Mouse (Mus musculus): ENCODE measurements around the gene Bbx. TPM values are rescaled to one million over a fixed set of nuclear protein-coding genes. Genes with fewer than 3 reads are reported as not detected.

Bbx gene
- total RNA-seq, 1 experiment from 2014 or later, result 39.8 TPM

DNA sequence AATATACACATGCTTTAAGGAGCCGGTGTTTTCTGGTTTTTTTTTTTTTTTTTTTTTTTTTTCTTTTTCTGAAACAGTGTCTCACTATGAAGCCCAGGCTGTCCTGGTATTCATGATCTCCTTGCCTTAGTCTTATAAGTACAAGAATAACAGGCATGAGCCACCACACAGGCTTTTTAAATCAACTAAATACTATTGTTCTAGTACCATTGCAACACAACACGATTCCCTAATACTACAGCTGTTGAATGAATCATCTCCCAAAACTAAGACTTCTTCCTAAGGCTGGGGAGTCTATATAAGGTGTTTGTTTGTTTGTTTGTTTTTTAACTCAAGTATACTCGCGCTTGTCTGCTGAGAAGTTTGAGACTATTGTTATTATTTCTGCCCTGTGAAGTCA, 169.5 kb downstream of the Bbx start:
- no peak for ATAC-seq (replicated peaks; ENCODE audit: insufficient number of reproducible peaks, low FRiP score, low TSS enrichment, poor library complexity, severe bottlenecking)

- ATAC-seq (replicated peaks; ENCODE audit: insufficient number of reproducible peaks, low FRiP score, low TSS enrichment, poor library complexity, severe bottlenecking), result no peak
Observed at GRCm38 (mm10) chr16:50262209-50262608, 170.0 kb downstream of the Bbx start.

DNA sequence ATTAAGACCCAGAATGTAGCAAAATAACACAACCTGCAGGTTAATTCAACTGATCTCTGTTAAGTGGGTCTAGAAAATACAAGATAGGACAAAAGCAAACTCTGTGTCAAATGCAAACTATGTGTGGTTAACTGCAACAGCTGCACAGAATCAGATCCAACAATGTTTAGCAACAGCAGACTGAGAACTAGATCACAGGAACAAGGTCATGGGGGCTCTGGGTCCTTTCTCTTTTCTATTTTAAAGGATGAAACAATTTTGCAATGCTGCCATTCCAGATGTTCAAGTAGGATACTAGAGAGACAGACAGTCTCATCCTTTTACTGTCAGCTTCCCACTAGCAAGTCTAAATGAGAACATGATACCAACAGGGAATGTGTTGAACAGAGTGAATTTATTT, 170.4 kb downstream of the Bbx start:
- no peak for ATAC-seq (replicated peaks; ENCODE audit: insufficient number of reproducible peaks, low FRiP score, low TSS enrichment, poor library complexity, severe bottlenecking)

DNA sequence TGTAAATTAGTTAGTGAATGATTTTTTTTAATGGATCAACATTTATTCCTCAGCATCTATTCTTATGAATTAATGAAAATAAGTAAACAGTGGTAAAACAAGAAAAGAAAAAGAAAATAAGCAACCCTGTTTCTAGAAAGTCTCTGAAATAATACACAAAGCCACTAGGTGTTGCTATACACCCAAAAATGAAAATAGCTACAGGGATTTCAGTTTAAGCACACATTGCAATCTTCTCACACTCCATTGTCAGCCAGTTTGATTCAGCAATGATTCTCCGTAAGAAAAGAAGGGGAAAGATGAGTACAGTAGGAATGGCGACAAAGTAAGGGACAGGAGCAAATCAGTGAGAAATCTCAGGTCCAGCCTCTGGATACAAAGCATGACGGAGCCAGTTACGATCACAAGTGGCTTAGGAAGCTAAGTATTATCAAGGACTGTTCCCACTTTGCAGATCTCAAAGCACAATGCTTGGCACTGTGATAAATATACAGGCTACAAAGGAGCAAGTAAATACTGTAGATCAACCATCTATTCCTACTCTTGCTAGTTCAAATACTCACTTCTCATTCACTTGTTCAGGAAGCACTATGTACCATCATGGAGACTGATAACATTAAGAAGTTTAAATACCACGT, 177.5 kb downstream of the Bbx start:
- ATAC-seq (replicated peaks; ENCODE audit: insufficient number of reproducible peaks, low FRiP score, low TSS enrichment, poor library complexity, severe bottlenecking), result no peak

DNA sequence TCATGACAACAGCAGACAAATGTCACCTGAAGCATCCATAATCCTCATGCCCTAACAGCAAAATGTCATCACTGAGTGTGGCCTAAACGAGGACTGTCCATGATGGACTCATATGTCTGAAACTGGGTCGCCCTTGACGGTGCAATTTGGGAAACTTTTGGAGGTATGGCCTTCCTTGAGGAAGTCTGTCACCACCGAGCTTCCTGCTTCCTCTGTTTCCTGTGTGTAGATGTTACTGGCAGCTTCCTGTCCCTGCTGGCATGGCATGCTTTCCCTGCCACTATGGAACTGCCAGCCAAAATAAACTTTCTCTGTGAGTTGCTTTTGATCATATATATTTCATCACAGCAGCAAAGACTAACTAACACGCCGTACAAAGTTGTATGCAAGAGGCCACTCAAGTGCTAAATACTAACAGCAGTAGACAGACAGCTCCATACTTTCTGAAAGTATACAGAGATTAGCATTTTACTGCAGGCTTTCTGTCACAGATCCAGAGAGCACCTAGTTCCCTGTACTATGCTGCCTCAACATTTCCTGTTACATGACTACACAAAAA, 180.7 kb downstream of the Bbx start:
- ATAC-seq (replicated peaks; ENCODE audit: insufficient number of reproducible peaks, low FRiP score, low TSS enrichment, poor library complexity, severe bottlenecking), result no peak

DNA sequence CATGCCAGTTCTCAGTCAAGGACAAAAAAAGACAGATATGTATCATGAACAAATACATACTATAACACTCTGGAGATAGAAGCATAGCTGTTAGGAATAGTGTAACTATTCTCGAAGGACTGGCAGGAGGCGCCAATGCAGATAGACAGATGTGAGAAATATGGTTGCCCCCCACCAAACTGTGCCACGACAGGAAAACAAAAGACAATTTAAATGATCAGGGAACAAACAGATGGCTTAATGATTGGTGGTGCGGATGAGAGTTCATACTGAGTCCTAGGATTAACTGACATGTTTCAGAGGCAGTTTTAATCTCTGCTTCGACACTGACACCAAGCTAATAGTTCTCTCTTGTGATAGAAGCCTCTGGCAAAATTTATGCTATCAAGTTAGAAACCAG, 181.7 kb downstream of the Bbx start:
- no peak for ATAC-seq (replicated peaks; ENCODE audit: insufficient number of reproducible peaks, low FRiP score, low TSS enrichment, poor library complexity, severe bottlenecking)

DNA sequence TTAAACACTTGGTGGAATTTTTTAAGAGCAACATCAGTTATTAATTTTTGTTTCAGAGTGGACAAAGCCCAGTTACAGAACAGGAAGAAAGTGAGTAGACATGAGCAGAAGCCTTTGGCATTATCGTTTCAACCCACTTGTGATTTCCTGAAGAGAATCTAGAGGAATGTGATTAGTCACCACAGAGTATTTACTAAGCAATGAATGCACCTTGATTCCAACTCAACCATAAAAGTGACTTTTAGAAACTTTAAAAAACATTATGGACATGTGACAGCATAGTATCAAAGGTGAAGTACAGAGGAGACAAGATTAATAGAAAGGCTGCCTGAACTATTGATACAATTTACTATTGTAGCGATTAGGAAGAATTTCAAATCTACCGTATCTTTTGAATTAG, 183.2 kb downstream of the Bbx start:
- no peak for ATAC-seq (replicated peaks; ENCODE audit: insufficient number of reproducible peaks, low FRiP score, low TSS enrichment, poor library complexity, severe bottlenecking)

DNA sequence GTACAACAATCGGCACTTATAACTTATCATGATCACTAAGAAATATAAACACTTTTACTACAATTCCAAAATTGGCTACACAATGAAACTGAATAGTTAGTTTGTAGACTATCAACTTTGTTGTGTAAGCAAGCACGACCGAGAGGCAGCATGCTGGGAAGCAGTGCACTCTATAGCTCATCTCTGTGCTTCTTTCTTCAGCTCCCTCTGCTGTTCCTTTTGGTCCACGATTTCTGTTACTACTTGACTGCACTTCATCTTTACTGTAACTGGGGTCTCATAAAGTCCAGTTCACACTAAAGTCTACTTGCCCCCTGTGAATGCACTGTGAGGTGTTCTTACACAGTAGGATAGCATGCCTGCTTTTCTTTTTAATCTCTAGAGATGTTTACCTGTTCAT, 189.7 kb downstream of the Bbx start:
- ATAC-seq (replicated peaks; ENCODE audit: insufficient number of reproducible peaks, low FRiP score, low TSS enrichment, poor library complexity, severe bottlenecking), result no peak

- ATAC-seq (replicated peaks; ENCODE audit: insufficient number of reproducible peaks, low FRiP score, low TSS enrichment, poor library complexity, severe bottlenecking), result no peak
Observed at GRCm38 (mm10) chr16:50241604-50242003, 190.6 kb downstream of the Bbx start.

DNA sequence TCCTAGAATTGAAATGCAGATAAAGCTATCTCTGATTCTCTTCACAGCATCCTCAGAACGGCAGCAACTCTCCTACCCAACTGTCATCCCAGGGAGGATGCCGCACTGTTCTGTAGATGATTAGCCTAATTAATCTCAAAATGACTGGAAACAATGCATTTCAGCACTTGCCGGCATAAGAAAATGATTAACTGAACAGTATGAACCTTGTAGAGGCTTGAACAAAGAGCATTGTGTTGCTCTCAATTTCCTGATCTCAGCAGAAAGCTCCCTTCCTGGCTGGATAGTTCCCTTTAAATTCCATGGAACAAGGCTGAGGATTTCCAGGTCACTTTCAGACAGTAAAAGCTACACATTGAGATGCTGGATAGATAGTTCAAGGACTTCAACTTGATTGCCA, 197.0 kb downstream of the Bbx start:
- no peak for ATAC-seq (replicated peaks; ENCODE audit: insufficient number of reproducible peaks, low FRiP score, low TSS enrichment, poor library complexity, severe bottlenecking)

DNA sequence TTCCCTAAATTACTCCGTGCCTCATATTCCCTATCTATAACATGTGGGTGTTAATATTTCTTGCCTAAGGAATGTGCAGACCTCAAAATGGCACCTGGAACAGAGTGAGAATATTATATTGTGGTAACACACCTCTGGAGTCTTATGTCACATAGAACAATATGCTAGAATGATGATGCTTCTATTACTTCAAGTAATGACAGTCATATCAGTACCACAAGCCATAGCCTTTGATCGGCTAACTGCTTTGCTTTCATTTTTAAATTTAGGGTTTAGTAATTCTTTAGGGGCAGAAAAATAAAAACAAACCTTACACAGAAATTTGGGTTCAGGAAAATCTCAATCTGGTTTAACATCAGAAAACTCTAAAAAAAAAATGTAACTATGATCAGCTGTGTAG, 201.6 kb downstream of the Bbx start:
- ATAC-seq (replicated peaks; ENCODE audit: insufficient number of reproducible peaks, low FRiP score, low TSS enrichment, poor library complexity, severe bottlenecking), result no peak

DNA sequence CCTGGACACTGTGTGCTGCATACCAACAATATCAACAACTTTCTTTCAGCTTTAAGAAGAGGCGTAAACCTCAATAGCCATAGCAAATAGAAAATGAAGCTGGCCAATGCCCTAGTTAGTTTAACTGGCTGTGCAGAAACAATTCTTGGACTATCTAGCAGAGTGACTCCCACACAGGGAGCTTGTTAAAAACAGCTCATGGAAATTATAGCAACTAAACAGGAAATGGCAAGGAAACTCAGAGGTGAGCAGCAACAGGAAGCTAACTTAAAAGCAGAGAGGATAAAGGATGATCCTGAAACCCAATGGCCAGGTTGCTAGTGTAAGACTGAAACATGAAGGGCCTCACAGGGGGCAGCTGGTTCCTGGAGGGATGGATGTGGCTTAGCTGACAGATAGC, 203.4 kb downstream of the Bbx start:
- no peak for ATAC-seq (replicated peaks; ENCODE audit: insufficient number of reproducible peaks, low FRiP score, low TSS enrichment, poor library complexity, severe bottlenecking)

DNA sequence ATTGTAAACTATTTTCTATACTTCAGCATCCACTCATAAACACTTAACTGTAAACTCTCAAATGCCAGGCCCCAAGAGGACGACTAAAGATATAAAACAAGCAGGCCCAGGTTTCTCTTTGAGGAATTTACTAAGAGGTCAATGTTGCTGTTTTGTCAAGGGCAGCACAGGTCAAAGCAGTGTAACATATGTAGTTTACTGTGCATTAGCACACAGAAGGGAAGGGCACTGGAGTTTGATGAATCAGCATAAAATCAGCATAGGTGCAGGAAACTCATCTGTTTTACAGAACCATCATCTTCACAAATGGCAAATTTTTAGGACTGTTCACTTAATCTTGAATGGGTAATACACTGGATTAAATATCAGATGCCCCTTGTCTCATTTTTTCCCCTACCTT, 205.9 kb downstream of the Bbx start:
- no peak for ATAC-seq (replicated peaks; ENCODE audit: insufficient number of reproducible peaks, low FRiP score, low TSS enrichment, poor library complexity, severe bottlenecking)

DNA sequence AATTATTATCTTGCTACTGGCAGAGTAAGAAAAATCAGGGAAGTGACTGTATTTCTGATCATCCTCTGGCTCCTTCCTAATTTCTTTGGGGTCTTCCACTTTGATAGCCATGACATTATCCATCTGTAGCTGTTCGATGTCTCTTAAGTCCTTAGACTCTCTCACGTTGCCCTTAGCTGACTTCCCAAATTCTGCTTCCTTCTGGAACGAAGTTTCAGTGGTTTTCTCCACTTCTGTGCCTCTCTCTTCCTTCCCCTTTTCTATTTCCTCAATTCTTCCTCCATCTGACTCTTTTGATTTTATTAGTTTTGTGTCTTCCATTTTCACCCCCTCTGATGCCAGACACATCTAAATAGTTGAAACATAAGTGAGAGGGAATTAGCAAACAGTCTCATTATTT, 207.2 kb downstream of the Bbx start:
- ATAC-seq (replicated peaks; ENCODE audit: insufficient number of reproducible peaks, low FRiP score, low TSS enrichment, poor library complexity, severe bottlenecking), result no peak

- ATAC-seq (replicated peaks; ENCODE audit: insufficient number of reproducible peaks, low FRiP score, low TSS enrichment, poor library complexity, severe bottlenecking), result no peak
Observed at GRCm38 (mm10) chr16:50220734-50221501, 211.3 kb downstream of the Bbx start.

DNA sequence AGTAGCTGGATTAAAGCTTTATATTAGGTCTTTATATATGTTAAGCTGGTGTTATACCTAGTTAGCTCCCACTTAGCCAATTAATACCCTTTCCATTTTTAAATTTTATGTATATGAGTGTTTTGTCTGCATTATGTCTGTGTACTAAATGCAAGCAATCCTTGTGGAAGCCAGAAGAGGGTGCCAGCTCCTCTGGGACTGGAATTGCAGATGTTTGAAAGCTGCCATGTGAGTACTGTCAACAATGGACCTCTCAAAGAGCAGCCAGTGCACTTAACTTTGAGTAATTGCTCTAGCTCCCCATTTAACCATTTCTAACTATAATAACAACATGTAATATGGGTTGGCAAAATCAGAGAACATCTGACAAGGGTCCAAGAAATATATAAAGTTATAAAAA, 215.1 kb downstream of the Bbx start:
- ATAC-seq (replicated peaks; ENCODE audit: insufficient number of reproducible peaks, low FRiP score, low TSS enrichment, poor library complexity, severe bottlenecking), result no peak

DNA sequence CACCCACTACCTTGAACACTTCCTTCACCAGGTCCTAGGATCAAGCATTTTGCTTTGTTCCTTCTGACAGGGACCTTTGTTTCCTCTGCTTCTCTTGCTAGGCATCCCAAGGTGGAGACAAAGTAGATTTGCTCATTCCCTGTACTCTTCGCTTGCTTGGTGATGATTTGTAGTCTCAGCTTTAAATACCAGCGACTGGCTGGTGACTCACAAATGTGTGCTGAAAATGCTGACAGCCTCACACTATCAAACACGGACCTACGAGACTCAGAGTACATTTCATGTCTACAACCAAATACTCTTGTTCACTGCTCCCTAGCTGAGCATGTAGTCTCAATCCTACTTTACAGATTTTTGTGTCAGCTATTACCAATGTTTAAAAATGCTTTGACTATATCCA, 220.5 kb downstream of the Bbx start:
- no peak for ATAC-seq (replicated peaks; ENCODE audit: insufficient number of reproducible peaks, low FRiP score, low TSS enrichment, poor library complexity, severe bottlenecking)

GRCm38 (mm10) chr16:50211231-50211630, 221.0 kb downstream of the Bbx start:
- ATAC-seq (replicated peaks; ENCODE audit: insufficient number of reproducible peaks, low FRiP score, low TSS enrichment, poor library complexity, severe bottlenecking), result no peak

DNA sequence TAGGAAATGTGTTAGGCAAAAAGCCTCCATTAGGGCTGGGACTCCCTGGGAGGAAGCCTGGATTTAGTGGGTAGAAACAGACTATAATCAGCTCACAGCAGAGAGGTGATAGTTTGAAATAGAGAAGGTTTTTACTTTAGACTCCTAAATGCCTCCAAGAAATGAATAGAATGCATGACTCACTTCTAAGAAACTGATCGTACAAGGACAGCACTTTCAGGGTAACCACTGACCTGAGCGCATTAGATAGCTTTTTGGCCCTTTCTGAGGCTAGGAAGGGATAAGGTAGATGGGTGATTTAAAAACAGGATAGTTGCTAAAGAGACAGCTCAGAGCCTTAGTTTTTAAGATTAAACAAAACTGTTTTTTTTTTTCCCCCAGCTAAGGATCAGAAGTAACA, 221.4 kb downstream of the Bbx start:
- ATAC-seq (replicated peaks; ENCODE audit: insufficient number of reproducible peaks, low FRiP score, low TSS enrichment, poor library complexity, severe bottlenecking), result no peak

GRCm38 (mm10) chr16:50204944-50205343, 227.2 kb downstream of the Bbx start:
- no peak for ATAC-seq (replicated peaks; ENCODE audit: insufficient number of reproducible peaks, low FRiP score, low TSS enrichment, poor library complexity, severe bottlenecking)

Measured in monocyte, adult 5-6 weeks (primary cell).